Mouse (Mus musculus) forebrain, embryonic 14.5 days (tissue): Measurements from ENCODE around the gene 1700016D06Rik. TPM values are rescaled to one million over a fixed set of nuclear protein-coding genes. Genes with fewer than 3 reads are reported as not detected.
A peak's percentile ranks its signal among the peaks of the same experiment; 100 is the strongest.
"Not testable (repeated sequence)": the region's sequence is repeated elsewhere in the genome, so short reads cannot be mapped to it uniquely, and the experiment has no call there.

ENCODE experiments used
- ATAC-seq: fragments of 200-750 bp; cut with Nextera tagmentation; 2 replicates; pipeline ENCODE4 v1.8.0; 2017; ENCODE audit warnings: mild to moderate bottlenecking, moderate library complexity
- DNase-seq: peaks from one replicate; pipeline ENCODE4 v3.0.0-alpha.2; 2015; ENCODE audit warnings: low spot score
- H3K27ac ChIP-seq: fragments of 300-500 bp; sonication (generic); 2 replicates; pipeline ENCODE4 v1.5.1; 2014; ENCODE audit warnings: low read depth, mild to moderate bottlenecking, control low read depth, low read length, moderate library complexity
- H3K27me3 ChIP-seq: fragments of 300-500 bp; sonication (generic); replicated peaks from 2 replicates; pipeline ENCODE4 v1.6.1; 2014; ENCODE audit warnings: low read length, control low read depth, mixed read lengths; ENCODE audit not compliant: control insufficient read depth, insufficient read depth
- H3K36me3 ChIP-seq: fragments of 300-500 bp; sonication (generic); 2 replicates; pipeline ENCODE4 v1.6.1; 2014; ENCODE audit warnings: low read length, control low read depth; ENCODE audit not compliant: control insufficient read depth, insufficient read depth
- H3K4me1 ChIP-seq: fragments of 300-500 bp; sonication (generic); 2 replicates; pipeline ENCODE4 v1.6.1; 2014; ENCODE audit warnings: antibody characterized with exemption, low read length, control low read depth; ENCODE audit not compliant: control insufficient read depth, insufficient read depth
- H3K4me2 ChIP-seq: fragments of 300-500 bp; sonication (generic); 2 replicates; pipeline ENCODE4 v1.6.1; 2014; ENCODE audit warnings: mild to moderate bottlenecking, control low read depth, low read length
- H3K4me3 ChIP-seq: fragments of 300-500 bp; sonication (generic); 2 replicates; pipeline ENCODE4 v1.5.1; 2014; ENCODE audit warnings: low read depth, low read length, control low read depth
- H3K9ac ChIP-seq: fragments of 300-500 bp; sonication (generic); 2 replicates; pipeline ENCODE4 v1.6.1; 2014; ENCODE audit warnings: mild to moderate bottlenecking, low read length, control low read depth, moderate library complexity
- H3K9me3 ChIP-seq: fragments of 300-500 bp; sonication (generic); replicated peaks from 2 replicates; pipeline ENCODE4 v1.6.1; 2016; ENCODE audit warnings: low read length, control low read depth, mixed read lengths; ENCODE audit not compliant: control insufficient read depth
- WGBS: fragments of 180-500 bp; shearing (Covaris S2); extraction: QIAGEN DNeasy Blood & Tissue Kit; methylation state at CpG from one replicate; pipeline ENCODE4 v1.1.7; 2014; 5-methylcytosine and 5-hydroxymethylcytosine counted together
- polyA plus RNA-seq: library from polyadenylated mRNA; unstranded; fragments of >200 nt; fragmentation: Nextera tagmentation; extraction: Ambion mirVana; gene quantifications from 2 replicates; pipeline ENCODE4 v1.2.1, GENCODE M21; 2014

Gene 1700016D06Rik
- polyA plus RNA-seq, 1 experiment from 2014 or later = not detected

DNA sequence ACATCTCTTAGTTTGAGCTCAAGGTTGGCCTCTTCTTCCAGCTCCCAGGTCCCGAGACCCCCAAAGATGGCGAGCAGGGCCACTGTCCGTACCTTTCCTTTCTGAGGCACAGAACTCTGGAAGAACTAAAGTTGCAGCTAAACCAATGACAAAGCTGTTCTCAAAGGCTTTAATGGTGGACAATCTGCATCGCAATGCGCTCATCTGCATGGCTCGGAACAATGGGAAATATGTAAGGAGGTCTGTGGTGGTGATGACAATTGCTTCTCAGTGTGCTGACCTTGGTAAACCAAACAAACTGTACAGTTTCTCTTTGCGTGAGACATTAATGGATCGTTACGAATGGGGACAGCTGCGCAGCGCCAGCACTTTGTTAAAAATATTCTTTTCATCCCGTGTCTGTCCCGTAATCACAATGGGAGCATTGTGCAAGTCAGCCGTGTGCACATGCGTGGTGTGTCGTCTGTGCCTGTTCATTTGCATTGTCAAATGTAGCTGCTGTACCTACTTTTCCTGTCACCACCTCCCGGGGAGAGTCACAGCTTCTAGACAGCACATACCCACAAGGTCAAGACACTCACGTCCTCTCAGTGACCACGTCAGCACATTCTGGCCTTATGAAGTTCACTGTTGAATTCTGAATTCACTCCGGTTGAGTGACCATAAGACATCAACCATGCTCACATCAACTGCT lies 34.7 kb downstream of the 1700016D06Rik start:
- H3K4me2 ChIP-seq, H3K27ac ChIP-seq, H3K4me1 ChIP-seq, H3K27me3 ChIP-seq, H3K9ac ChIP-seq, ATAC-seq, H3K4me3 ChIP-seq, H3K9me3 ChIP-seq, H3K36me3 ChIP-seq: not testable (repeated sequence)
- WGBS = 65% methylated on average over 20 of the region's 20 CpGs
- DNase-seq = peak; percentile 16

DNA sequence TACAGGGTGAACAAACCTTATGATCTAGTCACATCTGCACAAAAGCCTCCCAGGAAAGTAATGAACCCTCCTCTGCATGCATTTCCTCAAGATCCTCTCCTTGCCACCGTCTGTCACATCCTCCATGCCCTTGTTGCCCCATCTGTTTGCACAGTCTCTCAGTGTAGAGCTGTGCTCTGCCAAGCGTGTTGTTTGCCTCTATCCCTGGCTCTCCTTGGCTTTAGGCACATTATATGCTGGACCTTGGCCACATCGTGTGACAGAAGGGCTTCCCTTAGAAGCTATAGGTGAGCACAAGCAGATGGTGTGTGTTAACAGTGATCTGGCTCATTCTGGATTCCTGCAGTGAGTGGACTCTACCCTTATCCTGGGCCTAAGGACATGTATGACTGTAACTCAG lies 38.9 kb downstream of the 1700016D06Rik start:
- Histone ChIP-seq H3K36me3 (no peaks in the 10 kb centered on the region), H3K4me2 (no peak overlapping the region), H3K4me1 (no peaks in the 10 kb centered on the region), H3K4me3 (no peak overlapping the region), H3K27me3 (no peaks in the 10 kb centered on the region), H3K27ac (no peak overlapping the region), H3K9me3 (no peaks in the 10 kb centered on the region), H3K9ac (no peak overlapping the region)
- ATAC-seq = no peak
- DNase-seq = peak; percentile 16
- 71% methylated on average over 3 of the region's 3 CpGs for WGBS

DNA sequence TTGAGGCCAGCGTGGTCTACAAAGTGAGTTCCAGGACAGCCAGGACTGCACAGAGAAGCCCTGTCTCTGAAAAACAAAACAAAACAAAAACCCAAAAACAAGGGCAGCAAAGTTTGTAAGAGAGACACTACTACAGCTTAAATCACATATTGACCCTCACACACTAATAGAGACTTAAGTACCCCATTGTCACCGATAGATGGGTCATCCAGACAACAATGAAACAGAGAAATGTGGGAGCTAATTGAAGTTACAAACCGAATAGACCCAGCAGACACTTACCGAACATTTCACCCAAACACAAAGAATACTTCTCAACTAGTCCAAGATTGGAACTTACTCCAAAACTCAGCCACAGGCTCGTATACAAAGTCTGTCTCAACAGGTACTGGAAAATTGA lies 50.8 kb downstream of the 1700016D06Rik start:
- DNase-seq = no peak
- no peaks in the 10 kb centered on the region for H3K4me1 ChIP-seq
- H3K9ac ChIP-seq = no peak overlapping the region
- H3K4me2 ChIP-seq = no peak overlapping the region
- 85% methylated on average over 5 of the region's 5 CpGs for WGBS
- no peaks in the 10 kb centered on the region for H3K9me3 ChIP-seq
- ATAC-seq = no peak
- no peak overlapping the region for H3K4me3 ChIP-seq
- no peak overlapping the region for H3K27ac ChIP-seq
- H3K27me3 ChIP-seq = no peaks in the 10 kb centered on the region
- H3K36me3 ChIP-seq = no peaks in the 10 kb centered on the region

DNA sequence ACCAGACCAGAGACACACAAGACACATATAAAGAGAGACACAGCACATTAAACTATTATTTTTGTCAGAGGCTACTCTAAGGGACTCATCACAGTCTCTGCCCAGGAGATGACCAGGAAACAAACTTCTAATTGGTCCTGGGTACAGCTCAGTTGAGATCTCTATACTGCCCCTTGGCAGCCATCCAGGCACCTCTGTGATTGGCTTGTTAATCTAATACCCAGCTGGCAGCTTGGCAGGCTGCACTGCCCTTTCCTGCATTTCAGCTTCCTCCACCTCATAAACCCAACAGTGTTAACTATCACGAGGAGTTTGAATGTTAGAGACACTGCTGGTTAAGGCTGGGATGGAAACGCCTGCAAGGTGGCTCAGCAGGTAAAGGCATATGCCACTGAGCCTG lies 57.7 kb downstream of the 1700016D06Rik start:
- Histone ChIP-seq H3K4me2 (no peak overlapping the region), H3K9ac (no peak overlapping the region), H3K4me1 (no peaks in the 10 kb centered on the region), H3K27ac (no peak overlapping the region), H3K36me3 (0 out of 2 replicates have a peak, but pooled peaks cover 2% of the 10 kb centered on the region), H3K4me3 (no peak overlapping the region), H3K27me3 (no peaks in the 10 kb centered on the region), H3K9me3 (0 out of 2 replicates have a peak, but pooled peaks cover 4% of the 10 kb centered on the region)
- no peak for ATAC-seq
- 42% methylated on average over 2 of the region's 2 CpGs for WGBS
- peak; percentile 46 for DNase-seq

DNA sequence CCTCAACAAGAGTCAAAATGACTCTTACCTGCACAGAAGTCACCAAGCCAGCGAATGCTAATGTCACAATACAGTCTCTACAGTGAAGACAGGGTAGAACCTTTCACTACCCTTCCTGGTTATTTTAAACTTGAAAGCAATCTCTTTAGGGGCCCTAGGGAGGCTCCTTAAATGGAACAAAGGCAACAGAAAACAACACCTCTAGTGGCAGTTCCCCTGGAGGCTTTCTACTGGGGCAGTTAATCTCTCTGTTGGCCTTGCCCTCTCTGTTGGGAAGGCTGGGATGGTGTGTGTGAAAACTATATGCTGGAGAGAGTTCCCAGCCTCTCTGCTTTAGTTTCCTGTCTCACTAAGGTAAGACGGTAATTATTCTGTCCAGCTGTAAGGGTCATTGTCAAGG lies 60.3 kb downstream of the 1700016D06Rik start:
- no peak overlapping the region for H3K27ac ChIP-seq
- H3K9me3 ChIP-seq = 0 out of 2 replicates have a peak, but pooled peaks cover 4% of the 10 kb centered on the region
- 0 out of 2 replicates have a peak, but pooled peaks cover 2% of the 10 kb centered on the region for H3K36me3 ChIP-seq
- no peaks in the 10 kb centered on the region for H3K27me3 ChIP-seq
- H3K4me3 ChIP-seq = no peak overlapping the region
- peaks cover 2% of the 10 kb centered on the region; the same call in 1 of the 2 replicates for H3K4me1 ChIP-seq
- H3K9ac ChIP-seq = no peak overlapping the region
- no peak overlapping the region for H3K4me2 ChIP-seq
- 61% methylated on average over 2 of the region's 2 CpGs for WGBS
- no peak for DNase-seq
- no peak for ATAC-seq

DNA sequence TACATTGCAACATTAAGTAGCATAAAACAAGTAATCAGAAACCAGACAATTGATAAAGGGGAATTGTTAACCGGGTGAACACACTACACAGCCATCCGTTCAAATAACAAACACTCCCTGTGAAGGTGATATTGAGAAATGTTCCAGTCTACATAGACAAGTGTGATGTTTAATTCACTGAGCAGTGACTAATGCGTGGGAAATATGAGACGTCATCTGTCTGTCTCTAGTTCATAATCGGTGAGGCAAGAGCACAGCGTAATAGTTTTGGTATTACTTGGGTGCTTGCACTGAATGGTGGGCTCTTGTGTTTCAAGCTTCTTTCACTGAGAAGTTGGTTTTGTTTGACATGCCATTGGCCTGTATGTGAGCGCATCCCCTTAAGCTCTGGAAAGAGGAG lies 63.3 kb downstream of the 1700016D06Rik start:
- H3K9ac ChIP-seq = no peak overlapping the region
- ATAC-seq (no peak), DNase-seq (no peak)
- no peak overlapping the region; the same call in 1 of the 2 replicates for H3K27ac ChIP-seq
- H3K4me2 ChIP-seq = no peak overlapping the region
- no peaks in the 10 kb centered on the region for H3K27me3 ChIP-seq
- peaks cover 19% of the 10 kb centered on the region for H3K4me1 ChIP-seq
- peaks cover 3% of the 10 kb centered on the region; the same call in 1 of the 2 replicates for H3K36me3 ChIP-seq
- WGBS = 90% methylated on average over 7 of the region's 7 CpGs
- no peak overlapping the region for H3K4me3 ChIP-seq
- H3K9me3 ChIP-seq = 0 out of 2 replicates have a peak, but pooled peaks cover 4% of the 10 kb centered on the region

DNA sequence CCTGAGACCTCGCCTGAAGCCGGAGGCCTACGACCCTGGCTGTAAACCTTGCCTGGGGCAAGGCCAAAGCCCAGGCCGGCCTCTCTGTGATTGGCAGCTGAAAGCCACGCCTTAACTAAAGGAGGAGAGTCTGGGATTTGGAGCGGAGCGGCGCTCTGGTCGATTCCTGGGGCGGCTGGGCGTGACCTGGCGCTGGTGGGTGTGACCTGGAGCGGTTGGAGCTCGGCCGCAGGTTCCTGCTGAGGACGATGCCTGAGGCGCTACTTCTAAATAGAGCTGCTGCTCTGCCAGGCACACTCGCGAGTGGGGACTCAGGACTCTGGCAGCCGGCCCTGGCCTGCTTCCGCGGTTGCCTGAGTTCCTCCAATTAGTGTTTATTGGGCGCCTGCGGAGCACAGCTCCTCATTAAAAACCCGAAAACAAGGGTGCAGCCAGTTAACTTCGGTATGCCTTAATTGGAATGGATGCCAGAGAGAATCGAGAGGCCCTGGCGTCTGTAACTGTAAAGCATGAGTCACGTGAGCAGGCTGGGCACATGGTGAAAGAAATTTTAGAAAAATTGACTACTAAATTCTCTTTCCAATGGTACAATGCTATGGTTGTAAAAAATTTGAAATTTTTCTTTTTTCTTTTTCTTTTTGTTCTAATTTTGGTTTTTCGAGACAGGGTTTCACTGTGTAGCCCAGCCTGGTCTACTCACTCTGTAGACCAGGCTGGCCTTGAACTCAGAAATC lies 64.4 kb downstream of the 1700016D06Rik start:
- Histone ChIP-seq H3K36me3 (peaks cover 11% of the 10 kb centered on the region), H3K4me1 (peaks cover 21% of the 10 kb centered on the region), H3K9ac (peak overlapping the region; percentile 96), H3K9me3 (0 out of 2 replicates have a peak, but pooled peaks cover 4% of the 10 kb centered on the region), H3K27me3 (no peaks in the 10 kb centered on the region), H3K27ac (peak overlapping the region; percentile 99), H3K4me2 (peak overlapping the region; percentile 93), H3K4me3 (peak overlapping the region; percentile 95)
- ATAC-seq = peak; percentile 56
- peak; percentile 97 for DNase-seq
- 2% methylated on average over 30 of the region's 30 CpGs for WGBS

DNA sequence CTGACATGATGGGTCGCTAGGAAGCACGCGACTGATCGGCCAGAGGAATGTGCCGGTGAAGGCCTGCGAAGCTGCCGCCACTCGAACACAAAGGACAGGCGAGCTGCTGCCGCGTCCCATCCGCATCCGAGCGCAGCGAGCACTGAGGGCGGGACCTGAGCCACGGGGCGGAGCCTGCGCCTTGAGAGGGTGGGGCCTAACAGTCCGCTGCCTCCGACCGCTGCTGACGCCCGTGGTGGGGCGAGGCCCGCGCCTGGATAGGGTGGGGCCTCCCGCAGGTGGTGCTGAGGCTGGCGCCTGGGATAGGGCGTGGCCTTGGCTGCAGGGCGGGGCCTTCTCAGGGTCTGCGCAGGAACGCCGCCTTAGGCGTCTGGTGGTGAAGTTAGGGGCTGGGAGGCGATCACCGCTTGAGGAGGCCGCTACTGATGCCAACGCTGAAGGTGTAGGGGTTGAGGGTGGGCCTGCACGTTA lies 65.2 kb downstream of the 1700016D06Rik start, which contains the start of gene Ankrd10:
Gene Ankrd10, minus strand, starts transcription at position 147 of the 471 bp plus-strand sequence.
- H3K4me3 ChIP-seq = peak within 1 kb of the TSS; percentile 95
- peaks cover 21% of the 10 kb centered on the region for H3K4me1 ChIP-seq
- H3K4me2 ChIP-seq = peak within 1 kb of the TSS; percentile 93
- no peaks in the 10 kb centered on the region for H3K27me3 ChIP-seq
- peaks cover 17% of the 10 kb centered on the region for H3K36me3 ChIP-seq
- WGBS = under 1% methylated on average over 40 of the region's 40 CpGs
- peak within 1 kb of the TSS; percentile 96 for H3K9ac ChIP-seq
- ATAC-seq (peak; percentile 92), DNase-seq (peak; percentile 98)
- H3K27ac ChIP-seq = peak within 1 kb of the TSS; percentile 99
- no peaks in the 10 kb centered on the region for H3K9me3 ChIP-seq
